Mouse (Mus musculus) kidney, adult 2 months (tissue): Measurements from ENCODE around the gene Plekha6.

Source experiments
- CTCF ChIP-seq: fragments of 200-500 bp; conservative IDR thresholded peaks from 2 replicates; pipeline ENCODE4 v1.5.1; 2011; ENCODE audit warnings: low read depth, mild to moderate bottlenecking, control low read depth, low read length, moderate library complexity, mixed read lengths; ENCODE audit not compliant: insufficient read depth, insufficient read length
- POLR2A ChIP-seq: fragments of 200-500 bp; IDR thresholded peaks from one replicate; pipeline ENCODE4 v1.6.1; 2011; ENCODE audit warnings: low read depth, low read length, control low read depth

GRCm38 (mm10) chr1:133270336-133270735 lies 106.3 kb downstream of the Plekha6 start:
- no peak for TF ChIP-seq CTCF
- TF ChIP-seq POLR2A, result no peak
